Mouse (Mus musculus) embryo, embryonic 11 days (tissue): Measurements from ENCODE around the gene Olfr547.
"Not testable (repeated sequence)": the region's sequence is repeated elsewhere in the genome, so short reads cannot be mapped to it uniquely, and the experiment has no call there.

Source experiments
- DNase-seq: peaks from one replicate; pipeline ENCODE4 v3.0.0-alpha.2; 2015

Gene Olfr547

DNA sequence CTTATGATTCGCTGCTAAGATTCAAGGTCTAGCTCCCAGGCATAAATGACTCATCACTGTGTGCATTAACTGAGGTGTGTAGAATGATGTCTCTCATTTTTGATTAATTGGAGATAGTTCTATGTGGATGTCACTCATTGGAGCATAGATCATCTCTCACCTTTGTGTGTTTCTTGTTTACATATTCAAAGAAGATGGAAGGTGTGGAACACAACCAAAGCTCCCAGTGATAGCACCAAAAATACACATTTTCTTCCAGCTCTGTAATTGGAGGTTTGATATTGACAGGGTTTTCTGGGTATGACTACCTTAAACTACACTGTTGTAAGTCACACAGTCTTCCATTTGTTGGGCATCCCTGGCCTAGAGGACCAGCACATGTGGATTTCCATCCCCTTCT is at the start of gene Olfr547:
TSS of gene Olfr547 (plus strand) at position 301 of the 400 bp plus-strand sequence.
- DNase-seq = no peak

DNA sequence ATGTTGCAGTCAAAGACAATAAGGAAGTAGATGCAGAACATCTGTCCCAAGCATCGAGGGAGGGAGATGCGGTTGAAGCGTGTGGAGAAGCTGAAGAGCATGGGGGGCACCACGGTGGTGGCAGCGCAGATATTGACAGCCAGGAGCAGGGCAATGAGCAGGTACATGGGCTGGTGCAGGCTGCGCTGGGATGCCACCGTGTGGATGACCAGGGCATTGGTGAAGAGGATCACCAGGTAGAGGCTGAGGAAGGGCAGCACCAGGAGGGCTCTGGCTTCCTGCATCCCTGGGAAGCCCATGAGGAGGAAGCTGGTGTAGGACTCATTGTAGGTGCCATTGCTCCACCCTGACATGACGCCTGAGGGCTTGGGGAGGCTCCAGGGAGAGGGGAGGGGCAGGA is 49.8 kb upstream of the Olfr547 start:
- not testable (repeated sequence) for DNase-seq

DNA sequence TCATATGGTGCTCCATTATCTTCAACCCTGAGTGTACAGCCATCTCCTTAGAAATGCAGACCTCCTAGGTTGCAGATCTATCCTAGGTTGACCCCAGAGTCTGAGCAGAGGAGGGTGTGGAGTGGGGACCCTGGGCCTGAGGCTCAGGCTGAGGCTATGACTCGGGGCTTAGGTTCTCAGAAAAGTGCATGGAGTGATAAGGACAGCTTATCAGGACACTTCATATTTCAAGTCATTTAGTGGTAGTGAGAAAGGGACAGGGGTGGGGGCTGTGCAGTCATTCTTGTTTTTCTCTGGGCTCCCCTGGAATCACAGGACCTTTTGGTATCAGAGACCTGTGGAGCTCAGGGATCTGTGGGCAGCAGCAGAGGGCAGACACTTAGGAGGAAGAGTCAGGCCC is 48.4 kb upstream of the Olfr547 start:
- DNase-seq = no peak

DNA sequence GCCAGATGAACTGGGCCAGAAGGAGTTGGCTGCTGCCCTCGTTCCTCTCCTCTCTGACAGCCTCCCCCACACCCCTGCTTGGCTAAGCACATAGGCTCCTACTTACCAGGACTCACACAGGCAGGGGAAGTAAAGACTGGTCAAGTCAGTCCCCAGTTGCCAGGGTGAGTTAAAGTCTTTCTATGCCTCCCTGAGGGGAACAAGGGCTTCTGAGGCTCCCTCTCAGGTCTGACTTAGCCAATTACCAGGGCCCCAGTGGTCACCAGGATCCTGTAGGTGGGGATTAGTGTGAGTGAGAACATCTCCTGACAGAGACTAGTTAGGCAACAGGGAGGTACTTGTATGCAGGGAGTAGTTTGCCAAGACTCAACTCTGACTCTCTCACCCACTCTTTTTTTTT is 46.4 kb upstream of the Olfr547 start, which contains the start of gene Olfr544:
TSS of gene Olfr544 (minus strand) at position 153 of the 400 bp plus-strand sequence.
- no peak for DNase-seq

DNA sequence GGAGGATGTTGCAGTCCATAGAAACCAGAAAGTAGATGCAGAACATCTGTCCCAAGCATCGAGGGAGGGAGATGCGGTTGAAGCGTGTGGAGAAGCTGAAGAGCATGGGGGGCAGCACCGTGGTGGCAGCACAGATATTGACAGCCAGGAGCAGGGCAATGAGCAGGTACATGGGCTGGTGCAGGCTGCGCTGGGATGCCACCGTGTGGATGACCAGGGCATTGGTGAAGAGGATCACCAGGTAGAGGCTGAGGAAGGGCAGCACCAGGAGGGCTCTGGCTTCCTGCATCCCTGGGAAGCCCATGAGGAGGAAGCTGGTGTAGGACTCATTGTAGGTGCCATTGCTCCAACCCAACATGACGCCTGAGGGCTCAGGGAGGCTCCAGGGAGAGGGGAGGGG is 40.1 kb upstream of the Olfr547 start:
- not testable (repeated sequence) for DNase-seq

DNA sequence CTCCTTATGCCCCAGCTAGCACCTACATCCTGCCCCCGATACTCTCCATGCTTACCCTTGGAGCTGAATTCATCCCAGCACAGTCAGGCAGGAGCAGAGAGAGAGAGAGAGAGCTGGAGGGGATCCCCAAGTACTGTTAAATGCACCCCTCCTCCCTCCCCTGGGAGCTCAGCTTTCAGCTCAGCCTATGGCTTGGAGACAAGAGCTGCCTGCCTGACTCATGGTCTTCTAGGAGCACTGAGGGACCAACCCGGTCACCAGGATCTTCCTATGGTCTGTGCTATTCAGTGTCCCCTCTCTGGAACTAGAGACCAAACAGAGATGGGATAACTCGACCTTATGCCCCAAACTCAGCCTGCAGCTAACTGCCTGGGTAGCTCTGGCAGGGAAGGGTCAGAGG is 35.1 kb upstream of the Olfr547 start, which contains the start of gene Olfr545:
TSS of gene Olfr545 (minus strand) at position 101 of the 400 bp plus-strand sequence.
- no peak for DNase-seq

DNA sequence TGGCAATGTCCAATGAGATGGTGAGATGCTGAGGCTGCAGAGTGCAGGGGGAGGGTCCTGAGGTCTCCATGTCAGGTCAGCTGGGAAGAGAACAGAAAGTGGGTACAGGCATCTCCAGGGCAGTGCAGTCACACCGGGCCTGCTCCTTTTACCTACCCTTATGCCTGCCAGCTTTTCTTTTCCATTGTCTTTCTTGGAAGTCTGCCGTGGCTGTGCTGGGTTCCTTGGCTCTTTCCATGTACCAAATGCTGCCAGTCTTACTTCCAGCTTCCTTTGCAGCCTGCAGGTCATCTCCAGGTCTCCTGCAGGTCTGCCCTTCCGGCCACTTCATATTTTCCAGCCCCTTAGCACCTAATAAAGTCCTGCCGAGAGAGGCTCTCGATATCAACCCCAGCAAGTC is 32.6 kb upstream of the Olfr547 start:
- no peak for DNase-seq

DNA sequence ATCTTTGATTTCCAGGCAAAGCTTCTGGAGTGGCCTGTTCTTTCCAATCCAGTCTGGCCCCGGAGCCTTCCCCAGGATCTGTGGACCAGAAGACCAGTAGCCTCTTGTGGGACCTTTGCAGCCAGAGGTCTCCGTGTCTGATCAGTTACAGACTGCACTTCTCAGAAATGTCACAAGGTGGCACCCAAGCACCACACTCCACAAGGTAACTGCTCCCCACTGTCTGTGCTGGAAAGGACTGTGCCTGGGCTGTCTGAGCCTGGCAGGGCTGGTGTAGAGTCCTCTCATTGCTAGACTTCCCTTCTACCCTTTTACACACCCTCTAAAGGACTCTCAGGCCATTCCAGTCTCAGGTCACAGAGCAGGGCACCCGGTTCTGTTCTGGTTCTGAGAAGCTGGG is 27.7 kb upstream of the Olfr547 start:
- DNase-seq = peak; percentile 73

- DNase-seq = no peak
Measured at GRCm38 (mm10) chr7:102508066-102508465, 26.5 kb upstream of the Olfr547 start.

- no peak for DNase-seq
Measured at GRCm38 (mm10) chr7:102508666-102509065, 25.9 kb upstream of the Olfr547 start.

DNA sequence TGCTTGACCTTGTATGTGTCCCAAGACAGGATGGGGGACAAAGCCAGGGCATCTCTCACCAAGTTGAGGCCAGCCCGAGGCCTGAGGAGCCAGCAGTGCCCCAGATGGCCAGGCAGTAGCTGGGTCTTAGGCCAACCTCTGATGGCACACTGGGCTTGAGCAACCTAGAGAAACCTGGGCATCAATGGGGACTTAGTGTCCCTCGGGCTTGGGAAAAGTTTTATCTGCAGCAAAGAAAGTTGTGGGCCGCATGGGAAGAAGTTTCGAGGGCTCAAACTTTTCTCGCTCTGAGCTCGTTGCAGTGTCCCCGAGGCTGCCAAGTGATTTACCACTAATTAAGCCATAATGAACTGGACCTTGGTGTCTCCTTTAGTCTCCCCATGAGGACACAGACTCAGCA is 24.8 kb upstream of the Olfr547 start:
- no peak for DNase-seq

DNA sequence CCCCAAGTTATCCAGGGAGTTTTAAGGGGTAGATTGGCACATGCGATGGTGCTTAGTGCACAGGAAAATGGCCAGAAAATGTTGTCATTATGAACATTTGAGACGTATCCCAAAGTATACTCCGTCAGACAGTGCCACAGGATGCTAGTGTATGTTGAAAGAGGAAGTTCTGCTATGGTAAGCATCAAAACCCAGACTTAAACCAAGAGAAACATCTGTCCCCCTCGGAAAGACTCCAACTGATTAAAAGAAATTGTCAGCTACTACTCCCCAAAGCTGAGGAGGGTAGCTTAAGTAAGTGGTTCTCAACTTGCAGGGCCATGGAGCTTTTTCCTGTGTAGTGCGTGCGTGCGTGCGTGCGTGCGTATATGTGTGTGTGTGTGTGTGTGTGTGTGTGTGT is 22.6 kb upstream of the Olfr547 start:
- DNase-seq = no peak

- peak; percentile 93 for DNase-seq
Measured at GRCm38 (mm10) chr7:102512814-102513435, 21.6 kb upstream of the Olfr547 start.

GRCm38 (mm10) chr7:102514144-102514543 is 20.4 kb upstream of the Olfr547 start:
- no peak for DNase-seq

DNA sequence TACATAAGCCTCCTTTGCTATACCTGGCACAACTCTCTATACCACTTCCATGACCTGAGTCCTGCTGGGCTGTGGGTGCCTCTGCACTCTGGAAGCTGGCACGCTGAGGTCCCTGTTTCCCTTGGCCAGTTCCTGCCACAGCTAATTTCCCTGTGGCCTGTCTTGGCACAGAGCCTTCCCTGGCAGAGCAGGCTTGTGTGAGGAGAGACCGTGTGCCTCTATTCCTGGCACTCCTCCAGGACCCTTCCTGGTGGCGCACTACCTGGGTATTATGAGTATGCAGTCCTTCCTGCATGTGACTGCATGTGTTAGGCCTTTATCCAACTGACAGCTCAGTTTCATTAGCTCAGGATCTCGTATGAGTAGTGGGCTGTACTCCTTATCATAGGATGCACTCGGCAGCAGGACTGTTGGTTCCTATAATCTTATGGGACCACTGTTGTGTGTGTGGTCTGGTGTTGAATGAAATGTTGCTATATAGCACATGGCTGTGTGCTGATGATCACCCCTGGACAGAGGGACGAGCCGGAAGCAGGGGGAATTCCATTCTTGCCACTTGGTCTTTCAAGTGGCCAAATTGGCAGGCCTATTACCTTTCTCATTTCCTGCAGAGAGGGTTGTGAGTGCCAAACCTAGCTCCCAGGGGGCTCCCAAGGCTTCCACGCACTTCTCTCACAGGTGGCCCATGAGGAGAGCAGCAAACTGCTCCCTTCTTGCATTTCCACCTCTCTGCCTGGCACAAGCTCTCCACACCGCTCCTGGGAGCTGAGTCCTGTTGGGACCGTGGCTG is 18.1 kb upstream of the Olfr547 start:
- no peak for DNase-seq

- DNase-seq = no peak
Measured at GRCm38 (mm10) chr7:102517051-102517335, 17.6 kb upstream of the Olfr547 start.

DNA sequence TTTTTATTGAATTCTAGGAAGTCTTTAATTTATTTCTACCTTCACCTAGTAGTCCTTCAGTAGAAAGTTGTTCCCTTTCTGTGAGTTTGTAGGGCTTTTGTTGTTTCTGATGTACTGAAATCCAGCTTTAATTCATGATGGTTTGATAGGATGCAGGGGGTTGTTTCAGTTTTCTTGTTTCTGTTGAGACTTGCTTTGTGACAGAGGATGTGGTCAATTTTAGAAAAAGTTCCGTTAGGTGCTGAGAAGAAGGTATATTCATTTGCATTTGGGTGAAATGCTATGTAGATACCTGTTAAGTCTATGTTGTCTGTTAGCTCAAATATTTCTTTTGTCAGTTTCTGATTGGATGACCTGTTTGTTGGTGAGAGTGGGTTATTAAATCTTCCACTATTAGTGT is 5.5 kb upstream of the Olfr547 start:
- no peak for DNase-seq

DNA sequence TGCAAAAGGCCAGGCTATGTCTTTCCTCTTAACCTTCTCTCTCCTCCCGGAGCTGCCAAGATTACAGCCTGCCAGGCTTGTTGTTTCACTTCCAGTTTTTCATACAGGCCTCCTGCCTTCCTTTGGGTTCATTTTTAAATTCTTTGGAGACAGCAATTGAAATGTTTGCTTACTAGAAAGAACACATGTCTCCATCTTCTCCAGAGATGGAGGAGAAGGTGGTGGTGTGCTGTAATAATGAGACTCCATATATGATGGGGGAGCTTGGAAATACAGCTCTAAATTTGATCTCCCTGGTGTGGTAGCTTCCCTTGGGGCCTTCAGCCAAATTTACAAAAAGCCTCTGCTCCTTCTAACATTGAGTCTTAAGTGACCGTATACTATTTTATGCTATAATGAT is 6.0 kb downstream of the Olfr547 start, which contains the start of gene Olfr548-ps1:
TSS of gene Olfr548-ps1 (plus strand) at position 301 of the 400 bp plus-strand sequence.
- DNase-seq = no peak

GRCm38 (mm10) chr7:102541251-102541650 is 6.7 kb downstream of the Olfr547 start:
- DNase-seq = no peak

GRCm38 (mm10) chr7:102549570-102549969 is 15.0 kb downstream of the Olfr547 start, which contains the start of gene Olfr549:
TSS of gene Olfr549 (plus strand) at chr7:102549870.
- no peak for DNase-seq

GRCm38 (mm10) chr7:102553279-102553678 is 18.7 kb downstream of the Olfr547 start:
- DNase-seq = no peak

DNA sequence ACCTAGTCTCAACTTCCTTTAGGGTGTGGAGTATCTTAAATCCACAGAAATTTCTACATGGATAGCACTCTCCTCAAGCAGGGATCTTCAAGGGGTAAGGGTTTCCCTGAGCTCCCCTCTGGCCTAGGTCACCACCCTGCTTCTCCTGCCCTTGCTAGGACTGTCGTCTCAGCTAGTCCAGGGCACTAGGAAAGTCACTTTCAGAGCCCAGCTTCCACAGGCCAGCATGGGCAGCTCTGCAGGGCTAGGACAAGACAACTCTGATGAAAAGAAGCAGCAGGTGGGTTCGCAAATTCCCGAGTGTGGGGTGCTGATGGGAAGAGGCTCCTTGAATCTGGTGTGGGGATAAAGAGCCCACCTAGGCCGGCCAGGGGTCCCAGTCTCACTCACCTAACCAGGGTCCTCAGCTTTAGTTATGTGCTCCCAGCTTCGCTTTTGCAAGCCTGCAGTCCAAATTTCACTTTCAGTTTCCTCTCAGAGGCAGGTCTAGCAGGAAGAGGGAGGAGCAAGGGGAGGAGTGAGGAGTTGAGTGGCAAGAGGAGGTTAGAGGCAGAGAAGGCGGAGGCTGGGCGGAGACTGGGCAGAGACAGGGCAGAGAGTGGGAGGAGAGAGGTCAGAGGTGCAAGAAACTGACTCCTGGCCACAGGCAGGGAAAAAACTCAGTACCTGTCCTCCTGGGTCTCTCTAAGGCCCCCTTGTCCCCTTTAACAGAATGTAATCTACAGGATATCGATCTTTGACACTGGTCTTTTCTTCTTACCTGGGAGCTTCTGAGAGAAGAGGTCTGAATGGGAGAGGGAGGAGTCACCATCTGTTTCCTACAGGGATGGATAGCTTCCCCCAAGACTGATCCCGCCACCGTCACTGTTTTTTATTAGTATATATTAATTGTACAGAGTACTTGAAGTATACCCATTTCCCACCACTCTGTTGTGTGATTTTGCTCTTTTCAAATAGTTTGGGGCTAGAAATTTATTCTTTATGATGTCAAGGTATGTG is 30.7 kb downstream of the Olfr547 start, which contains the start of gene Trim21:
TSS of gene Trim21 (minus strand) at position 488 of the 999 bp plus-strand sequence.
- peak; percentile 81 for DNase-seq

DNA sequence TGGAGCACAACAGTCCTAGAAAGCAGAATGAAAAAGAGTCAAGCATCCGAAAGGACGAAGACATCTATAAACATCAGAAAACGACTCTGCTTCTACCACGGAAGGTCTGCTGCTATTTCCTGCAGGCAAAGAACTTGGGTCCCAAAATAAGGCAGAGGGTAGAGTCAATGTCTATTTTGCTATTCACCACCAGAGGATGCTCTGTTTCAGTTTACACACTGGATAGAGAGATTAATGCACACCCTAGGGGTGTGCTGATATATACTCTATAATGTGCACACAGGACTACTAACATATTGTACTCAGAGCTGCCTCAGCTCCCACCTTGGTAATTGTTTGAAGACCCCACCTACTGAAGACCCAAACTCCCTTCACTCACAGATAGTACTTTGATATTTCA is 31.7 kb downstream of the Olfr547 start:
- no peak for DNase-seq
